Mouse (Mus musculus): Measurements from ENCODE around the gene Marcksl1.

Gene Marcksl1

DNA sequence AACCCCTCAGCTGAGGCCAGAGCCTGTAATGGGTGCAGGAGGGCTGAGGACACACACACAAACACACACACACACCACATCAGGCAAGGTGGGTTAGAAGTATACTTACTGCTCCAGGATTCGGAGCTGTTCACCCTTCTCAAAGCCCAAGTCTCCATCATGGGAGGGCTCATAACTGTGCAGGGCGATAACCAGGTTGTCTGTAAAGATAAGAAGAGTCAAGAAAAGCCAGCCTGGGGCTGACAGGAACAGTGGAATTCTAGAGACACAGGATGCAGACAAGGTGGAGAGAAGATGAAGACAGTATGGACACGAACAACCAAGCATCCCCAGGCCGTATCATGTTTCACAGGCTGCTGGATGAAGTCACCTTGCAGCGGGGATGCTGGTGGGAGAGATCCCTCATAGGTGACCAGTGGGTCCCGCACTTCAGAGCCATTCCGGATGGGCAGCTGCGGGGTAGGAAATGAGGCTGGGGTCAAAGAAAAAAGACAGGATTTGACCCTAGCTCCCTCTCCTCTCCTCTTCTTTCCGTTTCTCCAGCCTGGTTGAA, 44.0 kb downstream of the Marcksl1 start:
- no peak for DNase-seq (ENCODE audit: low spot score)

DNA sequence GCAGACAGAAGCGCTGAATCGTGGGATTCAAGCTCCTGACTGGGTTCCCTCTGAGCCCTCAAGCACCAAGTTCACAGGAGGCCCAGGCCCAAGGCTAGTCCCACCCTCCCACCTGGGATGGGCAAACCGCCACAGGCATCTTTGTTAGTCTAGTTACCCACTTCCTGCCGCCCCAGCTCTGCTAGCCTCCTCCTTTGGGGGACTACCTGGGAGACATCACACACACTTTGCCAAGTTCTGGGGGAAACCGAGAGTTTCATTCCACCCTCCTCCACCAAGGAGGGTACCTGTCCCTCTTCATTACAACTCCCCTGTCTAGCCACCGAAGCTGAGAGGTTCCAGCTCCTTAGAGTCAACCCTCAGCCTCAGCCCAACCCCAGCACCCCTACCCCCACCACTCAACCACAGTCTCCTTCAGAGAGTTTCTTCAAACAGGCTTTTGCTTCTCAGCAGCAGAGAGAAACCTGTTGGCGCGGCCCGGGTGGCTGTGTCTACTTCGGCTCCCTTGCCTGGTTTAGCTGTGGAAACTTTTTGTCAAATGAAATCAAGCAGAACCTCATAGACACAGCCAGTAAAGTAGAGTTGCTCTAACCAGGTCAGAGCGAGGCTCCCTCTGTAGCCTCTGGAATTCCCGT, 45.1 kb downstream of the Marcksl1 start:
- DNase-seq (ENCODE audit: low spot score), result no peak

DNA sequence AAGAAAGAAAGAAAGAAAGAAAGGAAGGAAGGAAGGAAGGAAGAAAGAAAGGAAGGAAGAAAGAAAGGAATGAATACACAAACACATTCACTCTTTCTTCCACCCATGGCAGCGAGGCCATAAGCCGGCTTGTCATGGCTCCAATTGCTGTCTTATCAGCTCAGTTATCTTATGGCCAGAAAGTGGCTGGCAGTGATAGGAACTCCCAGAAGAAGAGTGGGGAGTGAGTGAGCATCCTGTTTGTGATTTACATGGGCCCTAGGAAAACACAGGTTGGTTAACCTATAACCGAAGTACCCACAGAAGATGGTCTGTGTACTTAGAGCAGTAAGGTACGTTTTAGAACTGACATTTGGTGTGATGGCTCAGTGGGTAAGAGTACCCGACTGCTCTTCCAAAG, 47.8 kb downstream of the Marcksl1 start:
- DNase-seq (ENCODE audit: low spot score), result no peak

DNA sequence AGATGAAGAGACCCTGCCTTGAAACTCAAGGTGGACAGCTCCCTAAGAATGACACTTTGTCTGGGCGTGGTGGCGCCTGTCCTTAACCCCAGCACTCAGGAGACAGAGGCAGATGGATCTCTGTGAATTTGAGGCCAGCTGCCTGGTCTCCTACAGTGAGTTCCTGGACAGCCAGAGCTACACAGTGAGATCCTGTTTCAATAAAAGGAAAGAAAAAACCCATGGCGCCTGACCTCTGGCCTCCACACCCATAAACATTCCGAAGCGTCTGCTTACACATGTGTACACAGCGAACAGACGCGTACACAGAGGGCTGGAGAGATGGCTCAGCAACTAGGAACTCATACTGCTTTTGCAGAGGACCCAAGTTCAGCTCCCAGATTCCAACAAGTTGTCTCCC, 50.3 kb downstream of the Marcksl1 start:
- DNase-seq (ENCODE audit: low spot score), result no peak

DNA sequence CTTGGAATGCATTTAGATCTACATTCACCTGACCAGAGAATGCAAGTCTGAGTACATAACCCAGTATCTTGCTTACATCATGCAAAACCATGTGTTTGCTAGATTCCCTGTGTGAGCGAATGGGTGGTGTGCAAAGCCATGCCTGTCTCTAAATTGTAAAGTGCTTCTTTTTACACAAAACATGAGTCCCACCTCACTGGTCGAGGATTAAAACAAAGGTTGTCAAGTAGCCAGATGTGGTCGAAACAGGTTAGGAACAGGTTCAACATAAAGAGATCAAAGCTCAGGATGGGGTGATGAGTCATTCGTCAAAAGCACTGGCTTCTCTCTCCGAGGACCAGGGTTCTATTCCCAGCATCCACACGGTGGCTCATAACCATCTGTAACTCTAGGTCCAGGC, 51.8 kb downstream of the Marcksl1 start:
- DNase-seq (ENCODE audit: low spot score), result no peak
